Mouse (Mus musculus) frontal cortex, adult 2 months (tissue): ENCODE results near the gene Jhy. TPM values are rescaled to one million over a fixed set of nuclear protein-coding genes. Genes with fewer than 3 reads are reported as not detected.

Experiments used
- DNase-seq, 2 experiments: peaks; one replicate each; pipeline ENCODE4 v3.0.0; 2022; ENCODE audit warnings: low spot score in 1 of 2; ENCODE audit errors: extremely low spot score in 1 of 2
- polyA plus RNA-seq: library from polyadenylated mRNA; depleted of rRNA; stranded (reverse); fragments of >200 nt; gene quantifications from 2 replicates; pipeline ENCODE4 v1.2.3, GENCODE M21; 2012; rRNA removed

Gene Jhy
- polyA plus RNA-seq: 0.23 and 0.24 TPM in 2 replicates

DNA sequence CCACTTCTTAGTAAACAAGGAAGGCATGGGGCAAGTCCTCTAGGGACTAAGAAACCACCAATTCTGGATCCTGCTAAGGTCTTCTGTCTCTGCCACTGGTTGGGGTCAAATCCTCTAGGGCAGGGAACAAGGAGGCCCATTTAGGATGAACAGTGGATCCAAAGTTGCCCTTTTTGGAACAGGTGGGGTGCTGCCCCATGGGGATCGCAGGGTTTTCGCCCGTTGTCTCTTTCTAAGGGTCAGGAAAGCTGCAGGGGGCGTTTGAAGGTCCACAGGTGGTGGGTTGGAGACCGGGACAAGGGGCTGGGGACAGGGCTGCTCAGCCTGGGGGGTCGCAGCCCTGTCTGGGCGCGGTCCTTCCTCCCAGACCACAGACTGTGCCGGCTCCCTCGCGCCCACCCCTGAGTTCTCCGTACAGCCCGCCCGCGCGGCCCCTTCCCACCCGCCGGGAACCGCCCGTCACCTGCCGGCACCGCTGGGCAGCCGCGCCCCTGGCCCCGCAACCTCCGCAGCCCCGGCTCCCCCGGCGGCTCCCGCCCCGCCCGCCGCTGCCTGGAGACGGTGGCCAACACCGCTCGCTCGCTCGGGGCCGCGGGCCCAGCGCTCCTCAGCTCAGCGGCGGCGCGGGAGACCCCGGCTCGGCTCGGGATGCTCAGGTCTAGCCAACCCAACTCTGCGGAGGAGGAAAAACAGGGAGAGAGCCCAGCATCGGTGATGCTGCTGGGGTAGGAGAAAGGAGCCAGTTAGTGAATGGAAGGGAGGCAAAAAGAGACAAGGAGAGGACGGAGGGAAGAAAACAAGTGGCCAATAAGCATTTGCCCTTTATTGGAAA is at the start of gene Jhy:
TSS of gene Jhy (minus strand) at position 533 of the 832 bp plus-strand sequence.
- no peak for DNase-seq

DNA sequence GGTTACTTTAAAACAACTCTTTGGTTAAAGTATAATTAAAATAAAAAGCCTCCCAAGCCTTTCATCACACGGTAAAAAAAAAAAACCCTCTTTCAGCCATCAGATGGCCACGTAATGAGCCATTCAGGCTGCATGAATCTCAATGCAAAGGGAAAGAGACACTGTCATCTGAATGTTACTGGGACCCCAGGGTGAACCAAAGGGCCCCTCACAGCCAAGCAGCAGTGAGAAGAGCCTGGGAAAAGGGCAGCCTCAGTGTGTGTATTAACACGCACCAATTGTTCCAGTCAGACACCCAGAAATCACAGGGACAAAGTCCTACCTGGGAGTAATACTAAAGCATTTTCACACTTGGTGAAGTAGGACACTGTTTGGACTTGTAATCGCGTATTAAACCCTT is 48.5 kb upstream of the Jhy start:
- no peak for DNase-seq

- DNase-seq: peak in 1 of 2 experiments; percentile 48
These were observed 47.9 kb upstream of the Jhy start for GRCm38 (mm10) chr9:41011512-41012436.

DNA sequence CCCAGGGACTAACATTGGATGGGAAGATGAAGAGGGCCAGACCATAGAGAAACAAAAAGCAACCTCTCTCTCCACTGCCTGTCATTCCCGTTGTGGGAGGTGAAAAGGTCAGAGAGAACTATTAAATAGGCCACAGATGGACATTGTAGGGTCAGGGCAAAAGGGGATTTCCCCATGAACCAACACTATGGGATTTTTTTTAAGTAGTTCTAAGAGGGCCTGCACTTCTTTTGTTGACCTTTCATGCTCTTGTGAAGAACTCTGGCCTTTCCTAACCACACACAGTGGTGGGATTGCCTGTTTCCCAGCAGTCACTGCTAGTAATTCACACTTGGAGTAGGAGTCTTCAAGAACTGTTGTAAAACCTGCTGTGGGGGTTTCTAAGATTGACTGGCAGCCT is 43.9 kb upstream of the Jhy start:
- DNase-seq: no peak

DNA sequence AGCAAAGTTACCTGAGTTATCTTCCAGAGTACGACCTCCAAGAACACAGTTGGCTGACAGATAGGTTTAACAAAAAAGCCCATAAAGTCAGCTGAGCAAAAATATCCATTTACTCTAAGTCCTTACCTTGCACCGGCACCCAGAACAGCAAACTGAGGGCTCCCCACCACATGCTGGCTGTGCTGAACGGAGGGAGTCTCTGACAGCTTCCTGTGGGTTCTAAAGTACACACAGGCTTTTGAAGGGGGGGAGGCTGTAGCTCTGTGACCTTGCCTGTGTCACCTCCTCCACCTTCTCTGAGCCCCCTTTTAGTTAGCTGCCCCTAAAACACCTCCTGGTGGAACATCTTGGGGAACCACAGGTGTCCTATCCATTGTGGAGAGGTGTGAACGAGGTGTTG is 40.5 kb upstream of the Jhy start, which contains the start of gene Crtam:
TSS of gene Crtam (minus strand) at position 214 of the 400 bp plus-strand sequence.
- DNase-seq: no peak

DNA sequence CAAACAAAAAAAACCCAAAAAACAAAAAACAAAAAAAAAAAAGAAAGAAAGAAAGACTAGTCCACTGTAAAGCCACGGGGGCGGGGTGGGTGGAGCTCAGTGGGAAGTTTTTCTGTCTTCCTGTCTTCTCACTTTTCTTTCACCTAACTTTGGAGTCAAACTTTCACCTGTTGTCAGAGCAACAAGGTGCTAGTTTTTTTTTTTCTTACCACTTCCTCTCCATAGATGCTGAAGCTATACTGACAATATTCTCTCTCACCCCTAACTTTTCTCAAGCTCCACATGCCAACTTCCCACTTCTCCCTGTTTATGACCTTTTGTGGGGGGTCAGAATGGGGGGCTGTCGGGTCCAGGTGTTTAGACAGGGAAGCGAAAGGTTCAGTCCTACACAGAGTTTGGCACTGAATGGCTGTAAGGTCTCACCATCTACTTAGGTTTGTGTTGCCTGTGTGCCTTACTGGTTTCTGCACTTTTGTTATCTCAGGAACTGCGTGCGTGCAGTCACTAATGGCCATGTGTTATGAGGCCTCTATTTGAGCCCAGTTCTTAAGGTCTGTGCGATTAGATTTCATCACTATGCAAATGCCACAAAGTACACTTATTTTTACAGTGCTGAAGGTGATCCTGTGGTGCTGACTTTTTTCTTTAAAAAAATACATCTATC is 33.3 kb upstream of the Jhy start:
- DNase-seq: no peak

GRCm38 (mm10) chr9:40994075-40994474 is 30.2 kb upstream of the Jhy start:
- no peak for DNase-seq

- no peak for DNase-seq
These were observed 27.6 kb upstream of the Jhy start for GRCm38 (mm10) chr9:40991511-40991910.

GRCm38 (mm10) chr9:40989940-40990588 is 26.1 kb upstream of the Jhy start:
- DNase-seq: peak; percentile 18 to 89

DNA sequence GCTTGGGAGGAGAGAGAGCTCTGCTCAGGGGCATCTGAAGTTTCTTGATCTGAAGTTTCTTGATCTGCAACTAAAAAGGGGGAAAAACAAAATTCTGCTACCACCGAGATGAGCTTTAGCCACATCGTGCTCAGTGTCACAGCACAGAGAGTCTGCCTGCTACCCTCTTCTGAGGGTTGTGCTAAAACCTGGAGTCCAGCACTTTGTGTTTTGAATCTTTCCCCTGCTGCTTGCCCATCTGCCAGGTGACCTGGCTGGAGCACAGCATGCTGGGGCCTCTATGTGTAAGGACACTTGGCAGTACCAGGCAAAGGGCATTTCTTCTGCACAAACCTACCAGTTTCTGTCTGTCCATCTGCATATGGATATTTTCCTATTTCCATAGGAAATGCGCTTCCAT is 20.4 kb upstream of the Jhy start:
- DNase-seq: no peak

DNA sequence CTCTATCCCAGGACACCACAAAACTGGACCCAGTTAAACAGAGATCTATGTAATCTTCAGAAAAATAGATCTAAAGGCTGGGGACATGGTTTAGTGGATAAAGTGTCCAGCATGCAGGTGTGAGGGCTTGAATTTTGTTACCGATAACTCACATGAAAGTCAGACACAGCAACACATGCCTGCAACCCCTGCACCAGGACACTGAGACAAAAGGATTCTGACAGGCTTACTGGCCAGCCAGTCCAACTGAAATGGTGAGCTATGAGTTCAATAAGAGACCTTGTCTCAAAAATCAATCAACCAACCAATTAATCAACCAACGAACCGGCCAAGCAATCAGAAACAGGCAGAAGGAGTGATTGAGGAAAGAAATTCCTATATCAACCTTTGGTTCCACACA is 19.8 kb upstream of the Jhy start:
- no peak for DNase-seq

GRCm38 (mm10) chr9:40982480-40982879 is 18.6 kb upstream of the Jhy start:
- peak in 1 of 2 experiments; percentile 45 for DNase-seq

GRCm38 (mm10) chr9:40974042-40974801 is 10.3 kb upstream of the Jhy start:
- DNase-seq: peak in 1 of 2 experiments; percentile 53

GRCm38 (mm10) chr9:40964418-40964714 is 448 bp upstream of the Jhy start:
- DNase-seq: no peak

DNA sequence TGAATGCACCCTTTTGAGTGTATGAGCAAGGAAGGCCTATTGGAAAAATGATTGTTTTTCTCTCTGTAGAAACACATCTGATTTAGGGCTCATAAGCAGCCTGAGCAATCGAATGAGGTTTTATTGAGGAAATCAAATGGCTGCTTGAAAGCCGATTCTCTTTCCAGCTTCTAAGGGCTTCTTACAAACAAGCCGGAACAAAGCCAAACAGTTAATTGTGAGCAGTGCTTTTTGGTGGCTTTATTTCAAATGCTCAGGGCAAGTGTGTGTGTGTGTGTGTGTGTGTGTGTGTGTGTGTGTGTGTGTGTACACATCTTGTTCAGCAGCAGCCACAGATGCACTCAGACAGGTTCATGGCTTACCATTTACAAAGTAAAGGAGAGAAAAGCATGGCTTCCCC is 2.5 kb downstream of the Jhy start:
- no peak for DNase-seq

- DNase-seq: no peak
These were observed 14.8 kb downstream of the Jhy start for GRCm38 (mm10) chr9:40949039-40949615.

- DNase-seq: no peak
These were observed 15.4 kb downstream of the Jhy start for GRCm38 (mm10) chr9:40948473-40948872.

DNA sequence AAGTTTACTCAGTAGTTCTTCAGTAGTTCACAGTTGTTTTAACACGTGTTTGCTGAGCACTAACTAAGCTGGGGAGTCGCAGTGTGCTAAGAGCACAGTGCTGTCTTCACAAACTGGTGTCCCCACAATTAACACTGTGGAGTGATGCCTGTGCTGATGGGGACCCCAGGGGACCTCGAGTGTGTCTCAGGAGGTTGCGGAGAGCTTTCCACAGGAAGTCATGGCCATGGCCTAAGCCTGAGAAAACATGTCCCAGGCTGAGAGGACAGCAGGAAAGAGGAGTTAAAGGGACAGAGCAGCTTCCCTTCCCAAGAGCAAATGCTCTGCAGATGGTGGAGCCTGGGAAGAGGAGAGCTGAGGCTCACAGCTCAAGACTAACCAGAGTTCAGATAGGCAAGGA is 16.8 kb downstream of the Jhy start:
- no peak for DNase-seq

- peak in 1 of 2 experiments; percentile 12 for DNase-seq
These were observed 26.5 kb downstream of the Jhy start for GRCm38 (mm10) chr9:40937425-40937824.
